Mouse (Mus musculus): ENCODE measurements at regions not wholly inside any gene's neighbourhood (a gene's known extent, or its start where the extent isn't known, plus 50 kb on each side); places are given as distances from the start of the nearest gene placed in this dataset.

- no peaks in the 10 kb centered on the region for H3K9me3 ChIP-seq
- H3K4me3 ChIP-seq, result no peak overlapping the region
- ATAC-seq (ENCODE audit: low FRiP score), result no peak
- no peak overlapping the region for H3K27ac ChIP-seq
- no peaks in the 10 kb centered on the region for H3K36me3 ChIP-seq
- H3K4me1 ChIP-seq (replicated peaks), result no peaks in the 10 kb centered on the region
- 38% methylated on average over 9 of the region's 9 CpGs for WGBS
- H3K27me3 ChIP-seq, result no peaks in the 10 kb centered on the region
- H3K9ac ChIP-seq, result no peak overlapping the region
- H3K4me2 ChIP-seq, result no peak overlapping the region
These were observed 2595.7 kb upstream of the Gm7489 start for GRCm38 (mm10) chr15:51288911-51289432.

GRCm38 (mm10) chr15:51289916-51290315 is 2594.8 kb upstream of the Gm7489 start:
- no peaks in the 10 kb centered on the region for H3K27me3 ChIP-seq
- no peak overlapping the region for H3K4me2 ChIP-seq
- no peak for ATAC-seq (ENCODE audit: low FRiP score)
- H3K9me3 ChIP-seq, result no peaks in the 10 kb centered on the region
- H3K9ac ChIP-seq, result no peak overlapping the region
- no peaks in the 10 kb centered on the region for H3K36me3 ChIP-seq
- no peaks in the 10 kb centered on the region for H3K4me1 ChIP-seq (replicated peaks)
- no peak overlapping the region for H3K4me3 ChIP-seq
- H3K27ac ChIP-seq, result no peak overlapping the region
- 79% methylated on average over 9 of the region's 9 CpGs for WGBS

GRCm38 (mm10) chr15:51291183-51291582 is 2593.5 kb upstream of the Gm7489 start:
- Histone ChIP-seq H3K27ac (no peak overlapping the region), H3K9ac (no peak overlapping the region), H3K4me2 (no peak overlapping the region), H3K9me3 (no peaks in the 10 kb centered on the region), H3K27me3 (no peaks in the 10 kb centered on the region), H3K4me3 (no peak overlapping the region), H3K36me3 (no peaks in the 10 kb centered on the region), H3K4me1 (replicated peaks) (no peaks in the 10 kb centered on the region)
- ATAC-seq (ENCODE audit: low FRiP score), result no peak
- 91% methylated on average over 6 of the region's 6 CpGs for WGBS

GRCm38 (mm10) chr15:51296841-51297240 is 2587.9 kb upstream of the Gm7489 start:
- ATAC-seq (ENCODE audit: low FRiP score), result no peak

GRCm38 (mm10) chr15:51318072-51318471 is 2566.6 kb upstream of the Gm7489 start:
- Histone ChIP-seq H3K27ac (no peak overlapping the region), H3K9ac (no peak overlapping the region), H3K27me3 (no peaks in the 10 kb centered on the region), H3K9me3 (no peaks in the 10 kb centered on the region), H3K4me2 (no peak overlapping the region), H3K4me1 (replicated peaks) (no peaks in the 10 kb centered on the region), H3K36me3 (no peaks in the 10 kb centered on the region), H3K4me3 (no peak overlapping the region)
- ATAC-seq (ENCODE audit: low FRiP score), result no peak
- 81% methylated on average over 1 of the region's 1 CpGs for whole genome bisulfite sequencing

More at GRCm38 (mm10) chr15:51296841-51297240, 2587.9 kb upstream of the Gm7489 start:
- Histone ChIP-seq H3K4me2 (no peak overlapping the region), H3K27me3 (no peaks in the 10 kb centered on the region), H3K27ac (no peak overlapping the region), H3K9ac (no peak overlapping the region), H3K9me3 (no peaks in the 10 kb centered on the region), H3K36me3 (no peaks in the 10 kb centered on the region), H3K4me1 (replicated peaks) (no peaks in the 10 kb centered on the region), H3K4me3 (no peak overlapping the region)

- Histone ChIP-seq H3K27me3 (no peaks in the 10 kb centered on the region), H3K4me1 (replicated peaks) (no peaks in the 10 kb centered on the region), H3K9ac (no peak overlapping the region), H3K36me3 (no peaks in the 10 kb centered on the region), H3K9me3 (no peaks in the 10 kb centered on the region), H3K4me3 (no peak overlapping the region), H3K27ac (no peak overlapping the region), H3K4me2 (no peak overlapping the region)
- ATAC-seq (ENCODE audit: low FRiP score), result no peak
- 83% methylated on average over 2 of the region's 2 CpGs for WGBS
These were observed 2565.9 kb upstream of the Gm7489 start for GRCm38 (mm10) chr15:51318760-51319159.

GRCm38 (mm10) chr15:51320366-51320894 is 2564.3 kb upstream of the Gm7489 start:
- WGBS, result 75% methylated on average over 10 of the region's 10 CpGs
- Histone ChIP-seq H3K9ac (no peak overlapping the region), H3K9me3 (no peaks in the 10 kb centered on the region), H3K36me3 (no peaks in the 10 kb centered on the region), H3K27me3 (no peaks in the 10 kb centered on the region), H3K27ac (no peak overlapping the region), H3K4me1 (replicated peaks) (no peaks in the 10 kb centered on the region), H3K4me3 (no peak overlapping the region), H3K4me2 (no peak overlapping the region)
- no peak for ATAC-seq (ENCODE audit: low FRiP score)

- 83% methylated on average over 5 of the region's 5 CpGs for WGBS
- H3K4me1 ChIP-seq (replicated peaks), result no peaks in the 10 kb centered on the region
- ATAC-seq (ENCODE audit: low FRiP score), result no peak
- H3K9me3 ChIP-seq, result no peaks in the 10 kb centered on the region
- no peaks in the 10 kb centered on the region for H3K27me3 ChIP-seq
- no peaks in the 10 kb centered on the region for H3K36me3 ChIP-seq
- no peak overlapping the region for H3K9ac ChIP-seq
- H3K4me2 ChIP-seq, result no peak overlapping the region
- H3K4me3 ChIP-seq, result no peak overlapping the region
- no peak overlapping the region for H3K27ac ChIP-seq
These were observed 2561.4 kb upstream of the Gm7489 start for GRCm38 (mm10) chr15:51323284-51323683.

- Histone ChIP-seq H3K27me3 (no peaks in the 10 kb centered on the region), H3K4me3 (no peak overlapping the region), H3K9me3 (no peaks in the 10 kb centered on the region), H3K4me1 (replicated peaks) (no peaks in the 10 kb centered on the region), H3K27ac (no peak overlapping the region), H3K36me3 (no peaks in the 10 kb centered on the region), H3K9ac (no peak overlapping the region), H3K4me2 (no peak overlapping the region)
- 86% methylated on average over 5 of the region's 5 CpGs for WGBS
- no peak for ATAC-seq (ENCODE audit: low FRiP score)
These were observed 2560.5 kb upstream of the Gm7489 start for GRCm38 (mm10) chr15:51324211-51324610.

- 73% methylated on average over 5 of the region's 5 CpGs for WGBS
- Histone ChIP-seq H3K4me2 (no peak overlapping the region), H3K9me3 (no peaks in the 10 kb centered on the region), H3K27me3 (no peaks in the 10 kb centered on the region), H3K36me3 (no peaks in the 10 kb centered on the region), H3K9ac (no peak overlapping the region), H3K4me1 (replicated peaks) (no peaks in the 10 kb centered on the region), H3K27ac (no peak overlapping the region), H3K4me3 (no peak overlapping the region)
- no peak for ATAC-seq (ENCODE audit: low FRiP score)
These were observed 2557.0 kb upstream of the Gm7489 start for GRCm38 (mm10) chr15:51327702-51328101.

GRCm38 (mm10) chr15:51336441-51336840 is 2548.3 kb upstream of the Gm7489 start:
- no peak overlapping the region for H3K27ac ChIP-seq
- H3K9ac ChIP-seq, result no peak overlapping the region
- WGBS, result 70% methylated on average over 1 of the region's 1 CpGs
- H3K36me3 ChIP-seq, result no peaks in the 10 kb centered on the region
- H3K27me3 ChIP-seq, result no peaks in the 10 kb centered on the region
- no peaks in the 10 kb centered on the region for H3K9me3 ChIP-seq
- H3K4me1 ChIP-seq (replicated peaks), result no peaks in the 10 kb centered on the region
- H3K4me3 ChIP-seq, result no peak overlapping the region
- H3K4me2 ChIP-seq, result no peak overlapping the region
- ATAC-seq (ENCODE audit: low FRiP score), result no peak

- H3K9me3 ChIP-seq, result no peaks in the 10 kb centered on the region
- no peak overlapping the region for H3K9ac ChIP-seq
- no peak overlapping the region for H3K27ac ChIP-seq
- H3K27me3 ChIP-seq, result no peaks in the 10 kb centered on the region
- H3K4me3 ChIP-seq, result no peak overlapping the region
- no peaks in the 10 kb centered on the region for H3K4me1 ChIP-seq (replicated peaks)
- H3K36me3 ChIP-seq, result no peaks in the 10 kb centered on the region
- no peak overlapping the region for H3K4me2 ChIP-seq
- no peak for ATAC-seq (ENCODE audit: low FRiP score)
- 85% methylated on average over 4 of the region's 4 CpGs for WGBS
These were observed 2538.4 kb upstream of the Gm7489 start for GRCm38 (mm10) chr15:51346301-51346700.

GRCm38 (mm10) chr15:51363391-51363790 is 2521.3 kb upstream of the Gm7489 start:
- Histone ChIP-seq H3K4me3 (no peak overlapping the region), H3K9ac (no peak overlapping the region), H3K27ac (no peak overlapping the region), H3K9me3 (no peaks in the 10 kb centered on the region), H3K4me1 (replicated peaks) (no peaks in the 10 kb centered on the region), H3K4me2 (no peak overlapping the region), H3K27me3 (no peaks in the 10 kb centered on the region), H3K36me3 (no peaks in the 10 kb centered on the region)
- WGBS, result 71% methylated on average over 7 of the region's 7 CpGs
- no peak for ATAC-seq (ENCODE audit: low FRiP score)
